8 mouse cellular contexts compared by ENCODE assay signal in the genomic region with DNA sequence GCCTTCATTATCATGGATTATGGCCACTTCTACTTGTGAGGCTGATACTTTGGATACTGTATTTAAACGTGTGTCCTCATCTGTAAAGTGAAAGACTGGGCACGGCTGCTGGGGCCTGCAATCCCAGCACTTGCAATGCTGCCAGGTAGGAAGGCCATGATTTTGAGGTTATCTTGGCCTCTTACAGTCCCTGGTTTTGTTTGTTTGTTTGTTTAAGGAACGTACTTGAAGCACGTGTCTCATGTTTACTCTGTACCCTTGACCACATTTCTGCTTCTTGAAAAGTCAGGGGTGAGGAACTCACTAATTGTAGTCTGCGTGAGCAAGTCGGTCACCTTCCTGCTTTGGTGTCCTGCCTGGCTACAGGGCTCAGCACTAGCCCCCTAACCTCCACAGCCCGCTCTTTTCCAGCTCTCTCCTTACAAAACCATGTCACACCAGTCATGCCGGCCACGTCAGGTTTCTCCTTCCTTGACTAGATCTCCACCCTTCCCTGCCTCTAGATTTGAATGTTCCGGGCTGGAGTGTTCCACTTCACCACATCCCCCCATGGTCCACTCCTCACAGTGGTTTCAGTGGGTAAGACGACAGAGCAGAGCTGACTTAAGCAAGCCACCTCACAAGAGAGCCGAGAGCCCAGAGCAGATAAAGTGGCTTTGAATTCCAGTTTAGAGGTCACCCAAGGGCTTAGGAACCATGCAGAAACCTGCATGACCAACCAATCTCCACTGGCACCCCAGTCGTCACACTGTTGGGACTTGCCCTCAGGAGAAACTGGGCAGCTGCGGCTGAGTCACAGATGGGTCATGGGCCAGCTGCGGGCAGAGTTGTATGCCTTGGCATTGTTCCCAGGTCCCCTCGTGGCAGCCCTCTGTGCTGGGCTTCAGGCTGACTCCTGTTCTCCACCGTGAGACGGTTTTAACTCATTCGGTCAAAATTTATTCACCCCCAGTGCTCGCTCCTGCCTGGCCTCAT. TPM values are rescaled to one million over a fixed set of nuclear protein-coding genes. Genes with fewer than 3 reads are reported as not detected.
DNase-seq lines count a peak whose midpoint lies in the region; ATAC-seq lines count a peak whose summit lies in the region.

No protein-coding gene starts in this region.

- peak; percentile 69 for DNase-seq in gastrocnemius, postnatal 10 days
- DNase-seq in gastrocnemius, adult 8-10 months (ENCODE audit: low spot score in 2 of 2): no peak
- DNase-seq in retina, postnatal 1 day: peak; percentile 66
- no peak for DNase-seq in retina, embryonic 14.5 days (ENCODE audit: low spot score)

- H3K9ac ChIP-seq in heart, embryonic 14.5 days (ENCODE audit: low read length): peak overlapping the region; percentile 32
- H3K9ac ChIP-seq in limb, embryonic 15.5 days: no peak overlapping the region

- no peak overlapping the region for H3K4me3 ChIP-seq in heart, embryonic 14.5 days (ENCODE audit: control insufficient read depth in 1 of 2, insufficient read depth in 1 of 2, low read depth in 1 of 2, low read length in 2 of 2)
- no peak overlapping the region for H3K4me3 ChIP-seq in limb, embryonic 15.5 days

- H3K9me3 ChIP-seq in heart, embryonic 14.5 days (ENCODE audit: control insufficient read depth, low read length): peaks cover 3% of the 10 kb centered on the region
- H3K9me3 ChIP-seq in limb, embryonic 15.5 days: no peaks in the 10 kb centered on the region

- peaks cover 34 to 46% of the 10 kb centered on the region in 2 experiments for H3K4me1 ChIP-seq in heart, embryonic 14.5 days (ENCODE audit: control insufficient read depth in 2 of 2, insufficient read depth in 2 of 2, low read length in 2 of 2)
- peaks cover 48% of the 10 kb centered on the region for H3K4me1 ChIP-seq in limb, embryonic 15.5 days

- H3K36me3 ChIP-seq in heart, embryonic 14.5 days (ENCODE audit: control insufficient read depth, insufficient read depth, low read length): peaks cover 18% of the 10 kb centered on the region; the same call in 1 of the 2 replicates
- no peaks in the 10 kb centered on the region; the same call in 1 of the 2 replicates for H3K36me3 ChIP-seq in limb, embryonic 15.5 days

- peak; percentile 23; the same call in 1 of the 2 replicates for ATAC-seq in heart, embryonic 14.5 days (ENCODE audit: insufficient number of reproducible peaks, insufficient read depth, low FRiP score, low read depth)
- ATAC-seq in limb, embryonic 15.5 days (ENCODE audit: insufficient number of reproducible peaks, low FRiP score, low TSS enrichment, low read depth): peak; percentile 54
- ATAC-seq in megakaryocyte progenitor cell, adult 5-6 weeks (replicated peaks; ENCODE audit: poor library complexity): no peak
- ATAC-seq in monocyte, adult 5-6 weeks (replicated peaks; ENCODE audit: insufficient number of reproducible peaks, low FRiP score, low TSS enrichment, poor library complexity, severe bottlenecking): no peak

- peak overlapping the region; percentile 22; the same call in 1 of the 2 replicates for H3K4me2 ChIP-seq in heart, embryonic 14.5 days (ENCODE audit: low read length)
- H3K4me2 ChIP-seq in limb, embryonic 15.5 days: no peak overlapping the region

- peaks cover 7% of the 10 kb centered on the region for H3K27me3 ChIP-seq in heart, embryonic 14.5 days (ENCODE audit: control insufficient read depth, insufficient read depth, low read length)
- no peaks in the 10 kb centered on the region for H3K27me3 ChIP-seq in limb, embryonic 15.5 days

- 40% methylated on average over 20 of the region's 20 CpGs for WGBS in heart, embryonic 14.5 days
- WGBS in limb, embryonic 15.5 days: 56% methylated on average over 20 of the region's 20 CpGs

- H3K27ac ChIP-seq in heart, embryonic 14.5 days (replicated peaks in 1 of 2; ENCODE audit: control insufficient read depth in 1 of 2, insufficient read depth in 1 of 2, low read depth in 2 of 2, low read length in 2 of 2): peak overlapping the region; percentile 57 to 77
- H3K27ac ChIP-seq in limb, embryonic 15.5 days: peak overlapping the region; percentile 54

RNA-seq across cellular contexts. Expression of a gene that starts 37.3 kb away (rescaled TPM):
- total RNA-seq in gastrocnemius, postnatal 10 days (2021): 1 to 10 TPM; 5.3 to 8.7 TPM
- total RNA-seq in gastrocnemius, adult 8-10 months (2022): 1 to 10 TPM in 3 of 4 experiments, under 1 TPM in 1; 0.82 to 1.6 (median 1.3) TPM
- polyA plus RNA-seq in heart, embryonic 14.5 days (2014; fragmentation: Nextera tagmentation; extraction: Ambion mirVana): 24.2 and 24.3 TPM in 2 replicates
- 17.1 and 18.8 TPM in 2 replicates for polyA plus RNA-seq in limb, embryonic 15.5 days (2015; fragmentation: Nextera tagmentation; extraction: Ambion mirVana)
- total RNA-seq in megakaryocyte progenitor cell, adult 5-6 weeks (2015): 0.27 TPM in 1 of 2 replicates, not detected in the other
- total RNA-seq in megakaryocyte progenitor cell, adult 5-6 weeks (2017): 0.12 and 0.51 TPM in 2 replicates
- 0.11 TPM in 1 of 3 replicates, not detected in the others for total RNA-seq in monocyte, adult 5-6 weeks (2017)

Comparison
In these comparisons a context has a peak if more than half of its experiments do, and no peak if none do; other contexts are left out.
1. DNase-seq: peak in gastrocnemius, postnatal 10 days (single experiment) and retina, postnatal 1 day (single experiment); none in gastrocnemius, adult 8-10 months (0 of 2) and retina, embryonic 14.5 days (single experiment).
2. ATAC-seq: peak in heart, embryonic 14.5 days (single experiment) and limb, embryonic 15.5 days (single experiment); none in megakaryocyte progenitor cell, adult 5-6 weeks (single experiment) and monocyte, adult 5-6 weeks (single experiment).